Mouse (Mus musculus) ES-Bruce4 (cell line): ENCODE measurements around the gene Stab2. TPM values are rescaled to one million over a fixed set of nuclear protein-coding genes. Genes with fewer than 3 reads are reported as not detected.

ENCODE experiments used
- H3K27ac ChIP-seq: 2 replicates; pipeline ENCODE4 v1.5.1; 2012; ENCODE audit warnings: low read length, inconsistent platforms; ENCODE audit not compliant: insufficient read depth
- H3K27me3 ChIP-seq: 2 replicates; pipeline ENCODE4 v1.6.1; 2012; ENCODE audit warnings: mild to moderate bottlenecking, low read length, inconsistent platforms; ENCODE audit not compliant: control insufficient read depth, poor library complexity, insufficient read depth, severe bottlenecking
- H3K36me3 ChIP-seq: 2 replicates; pipeline ENCODE4 v1.6.1; 2012; ENCODE audit warnings: inconsistent platforms, mild to moderate bottlenecking, low read length, moderate library complexity; ENCODE audit not compliant: control insufficient read depth, poor library complexity, insufficient read depth, severe bottlenecking
- H3K4me1 ChIP-seq: one replicate; pipeline ENCODE4 v1.8.1; 2011; ENCODE audit warnings: low read length; ENCODE audit not compliant: control insufficient read depth, insufficient read depth
- H3K4me3 ChIP-seq: 2 replicates; pipeline ENCODE4 v1.5.1; 2011; ENCODE audit warnings: low read depth, mild to moderate bottlenecking, low read length
- H3K9ac ChIP-seq: 2 replicates; pipeline ENCODE4 v1.6.1; 2012; ENCODE audit warnings: low read depth, mild to moderate bottlenecking, inconsistent platforms; ENCODE audit not compliant: poor library complexity, severe bottlenecking
- H3K9me3 ChIP-seq: replicated peaks from 2 replicates; pipeline ENCODE4 v1.6.1; 2012; ENCODE audit warnings: mild to moderate bottlenecking, low read length, inconsistent platforms; ENCODE audit not compliant: control insufficient read depth, poor library complexity, insufficient read depth, severe bottlenecking
- CTCF ChIP-seq: IDR thresholded peaks from one replicate; pipeline ENCODE4 v1.8.1; 2011; ENCODE audit warnings: low read depth, low read length
- EP300 ChIP-seq: IDR thresholded peaks from 2 replicates; pipeline ENCODE4 v1.6.1; 2011; ENCODE audit warnings: low read depth, low read length; ENCODE audit not compliant: insufficient read depth
- POLR2A ChIP-seq: IDR thresholded peaks from one replicate; pipeline ENCODE4 v1.8.1; 2011; ENCODE audit warnings: low read length; ENCODE audit not compliant: insufficient read depth
- polyA plus RNA-seq: library from polyadenylated mRNA; stranded (reverse); fragments of >200 nt; gene quantifications from 2 replicates; pipeline ENCODE4 v1.2.4, GENCODE M21; 2011; ENCODE audit warnings: low read depth; ENCODE audit not compliant: missing spikeins, insufficient read depth, insufficient read length

Stab2 gene
- polyA plus RNA-seq, 1 experiment, result not detected

DNA sequence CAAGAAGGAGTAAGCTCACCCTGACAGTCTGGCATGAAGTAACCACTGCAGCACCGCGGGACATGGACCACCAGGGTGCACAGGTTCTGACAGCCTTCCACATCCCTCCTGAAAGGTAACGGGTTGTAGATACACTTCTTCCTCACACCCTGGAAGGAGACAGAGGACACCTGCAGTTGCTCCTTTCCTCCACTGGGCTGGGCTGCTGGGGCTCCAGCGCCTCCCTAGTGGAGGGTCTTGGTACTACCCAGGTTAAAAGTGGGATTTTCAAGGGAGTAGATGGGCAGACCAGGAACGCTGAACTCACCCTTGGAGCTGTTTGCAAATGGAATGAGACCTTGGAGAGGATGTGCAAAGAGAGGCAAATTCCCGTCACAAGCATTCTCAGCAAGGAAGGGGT lies 144.4 kb downstream of the Stab2 start:
- no peak overlapping the region for H3K4me3 ChIP-seq
- no peak overlapping the region for H3K9ac ChIP-seq
- no peaks in the 10 kb centered on the region for H3K36me3 ChIP-seq
- H3K27me3 ChIP-seq, result no peaks in the 10 kb centered on the region
- TF ChIP-seq POLR2A (no peak), EP300 (no peak), CTCF (no peak)
- no peaks in the 10 kb centered on the region for H3K9me3 ChIP-seq
- H3K4me1 ChIP-seq, result no peaks in the 10 kb centered on the region
- H3K27ac ChIP-seq, result no peak overlapping the region

GRCm38 (mm10) chr10:86862496-86862895 lies 145.3 kb downstream of the Stab2 start:
- no peaks in the 10 kb centered on the region for H3K27me3 ChIP-seq
- H3K36me3 ChIP-seq, result no peaks in the 10 kb centered on the region
- no peak overlapping the region for H3K27ac ChIP-seq
- H3K9ac ChIP-seq, result no peak overlapping the region
- no peaks in the 10 kb centered on the region for H3K4me1 ChIP-seq
- TF ChIP-seq POLR2A (no peak), CTCF (no peak), EP300 (no peak)
- no peaks in the 10 kb centered on the region for H3K9me3 ChIP-seq
- no peak overlapping the region for H3K4me3 ChIP-seq

- TF ChIP-seq POLR2A (no peak), CTCF (no peak), EP300 (no peak)
- no peak overlapping the region for H3K27ac ChIP-seq
- H3K9ac ChIP-seq, result no peak overlapping the region
- H3K4me3 ChIP-seq, result no peak overlapping the region
- H3K9me3 ChIP-seq, result no peaks in the 10 kb centered on the region
- H3K27me3 ChIP-seq, result no peaks in the 10 kb centered on the region
- no peaks in the 10 kb centered on the region for H3K4me1 ChIP-seq
- no peaks in the 10 kb centered on the region for H3K36me3 ChIP-seq
Measured at GRCm38 (mm10) chr10:86860396-86860795, 147.4 kb downstream of the Stab2 start.

DNA sequence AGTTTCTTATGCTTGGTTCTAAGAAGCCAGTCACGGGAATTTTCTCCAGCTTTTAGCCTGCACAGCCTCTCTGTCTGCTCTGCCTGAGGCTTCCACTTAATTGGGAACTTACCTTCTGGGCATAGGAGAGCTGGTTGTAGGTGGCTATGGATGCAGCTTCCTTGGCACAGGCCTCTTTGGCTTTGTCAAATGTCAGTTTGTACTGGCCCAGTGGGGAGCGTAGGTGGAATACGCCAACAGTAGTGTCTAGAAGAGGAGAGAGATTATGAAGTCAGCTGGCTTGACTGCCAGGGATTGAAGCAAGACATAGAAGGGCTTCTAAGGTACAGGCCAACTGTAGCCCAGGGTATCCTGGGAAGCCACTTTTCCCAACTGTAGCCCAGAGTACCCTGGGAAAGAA lies 154.4 kb downstream of the Stab2 start:
- Histone ChIP-seq H3K9ac (no peak overlapping the region), H3K4me1 (no peaks in the 10 kb centered on the region), H3K27ac (no peak overlapping the region), H3K36me3 (no peaks in the 10 kb centered on the region), H3K4me3 (no peak overlapping the region), H3K27me3 (no peaks in the 10 kb centered on the region), H3K9me3 (no peaks in the 10 kb centered on the region)
- TF ChIP-seq CTCF (no peak), EP300 (no peak), POLR2A (no peak)

DNA sequence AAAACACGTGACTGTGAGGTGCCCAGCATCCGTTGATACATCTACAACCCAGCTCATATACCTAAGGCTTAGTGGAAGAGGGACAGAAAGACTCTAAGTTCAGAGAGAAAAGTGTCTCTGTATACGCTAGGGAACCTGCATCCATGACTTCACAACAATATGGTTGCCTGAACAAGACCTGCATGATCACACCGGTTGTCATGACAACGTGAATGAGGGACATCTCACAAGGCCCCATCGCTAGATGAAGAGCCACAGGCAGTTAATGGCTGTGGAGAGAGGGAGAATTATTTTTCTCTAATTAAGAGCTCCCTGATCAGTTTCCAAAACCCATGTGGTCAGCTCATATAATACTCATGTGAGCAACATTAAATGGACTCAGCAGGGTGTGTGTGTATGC lies 155.7 kb downstream of the Stab2 start:
- Histone ChIP-seq H3K27me3 (no peaks in the 10 kb centered on the region), H3K36me3 (no peaks in the 10 kb centered on the region), H3K27ac (no peak overlapping the region), H3K4me1 (no peaks in the 10 kb centered on the region), H3K9me3 (no peaks in the 10 kb centered on the region), H3K9ac (no peak overlapping the region), H3K4me3 (no peak overlapping the region)
- no peak for TF ChIP-seq EP300
- no peak for TF ChIP-seq CTCF

DNA sequence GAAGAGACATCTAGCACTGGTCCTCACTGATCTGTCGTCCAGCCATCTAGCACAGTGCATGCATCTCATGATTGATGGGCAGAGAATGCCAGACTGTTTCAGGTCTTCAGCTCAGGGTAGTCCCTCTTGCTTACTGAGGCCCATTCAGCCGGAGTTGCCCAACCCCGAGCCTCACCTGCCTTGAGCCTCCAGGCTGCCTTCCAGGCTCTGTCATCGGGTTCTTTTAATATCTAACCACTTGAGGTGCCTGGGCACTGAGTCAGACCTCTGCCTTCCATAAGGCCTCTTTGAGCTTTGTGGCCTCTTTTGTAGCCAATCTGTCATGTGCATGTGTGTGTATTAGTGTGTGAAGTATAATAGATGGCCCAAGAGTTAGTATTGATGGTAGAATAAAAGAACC lies 158.3 kb downstream of the Stab2 start:
- no peaks in the 10 kb centered on the region for H3K9me3 ChIP-seq
- TF ChIP-seq CTCF, result no peak
- TF ChIP-seq EP300, result no peak
- no peak for TF ChIP-seq POLR2A
- H3K27me3 ChIP-seq, result no peaks in the 10 kb centered on the region
- no peak overlapping the region for H3K9ac ChIP-seq
- no peak overlapping the region for H3K27ac ChIP-seq
- H3K36me3 ChIP-seq, result no peaks in the 10 kb centered on the region
- H3K4me3 ChIP-seq, result no peak overlapping the region
- H3K4me1 ChIP-seq, result no peaks in the 10 kb centered on the region

DNA sequence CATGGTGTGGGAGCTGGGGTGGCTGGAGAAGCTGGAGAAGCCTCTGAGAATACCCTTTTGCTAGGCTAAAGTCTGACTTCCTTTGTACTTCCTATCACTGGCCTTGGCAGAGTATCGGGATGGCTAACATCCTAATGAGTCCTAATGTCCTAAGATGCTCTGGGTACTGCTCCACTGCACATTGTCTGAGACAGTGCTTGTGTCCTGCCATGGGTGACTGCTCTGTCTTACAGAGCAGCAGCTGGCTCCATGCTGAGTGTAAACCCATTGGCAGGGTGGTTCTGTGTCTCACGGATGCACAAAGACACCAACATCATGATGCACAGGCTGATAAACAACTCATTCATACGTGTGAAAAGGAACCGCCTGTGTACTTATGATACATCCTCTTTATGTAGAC lies 158.7 kb downstream of the Stab2 start:
- no peak overlapping the region for H3K27ac ChIP-seq
- no peak overlapping the region for H3K4me3 ChIP-seq
- H3K9ac ChIP-seq, result no peak overlapping the region
- no peak for TF ChIP-seq POLR2A
- TF ChIP-seq EP300, result no peak
- TF ChIP-seq CTCF, result no peak
- no peaks in the 10 kb centered on the region for H3K36me3 ChIP-seq
- H3K9me3 ChIP-seq, result no peaks in the 10 kb centered on the region
- no peaks in the 10 kb centered on the region for H3K4me1 ChIP-seq
- no peaks in the 10 kb centered on the region for H3K27me3 ChIP-seq
